ENCODE assay signal across 16 mouse cellular contexts in the genomic region with DNA sequence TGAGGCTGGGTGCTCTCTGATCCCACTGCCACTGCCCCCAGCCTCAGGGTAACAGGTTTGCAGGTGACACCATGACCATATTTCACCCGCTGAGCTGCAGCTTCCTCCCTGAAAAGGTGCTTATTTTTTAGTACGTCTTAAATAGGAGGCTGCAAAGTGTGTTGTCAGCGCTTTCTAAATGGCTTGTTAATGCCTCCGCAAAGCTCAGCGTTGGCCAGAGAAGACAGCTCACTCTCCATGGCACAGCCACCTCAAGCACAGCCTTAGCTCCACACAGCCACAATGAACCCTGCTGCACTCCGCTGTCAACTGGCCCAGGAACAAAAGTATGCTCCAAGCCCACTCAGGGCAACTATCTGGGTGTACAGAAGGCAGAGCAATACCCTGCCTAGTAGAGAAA.
"Had no signal": no experiment of that assay in that cellular context is flagged by ENCODE, and none has a peak within 500 bp of the region (broad histone marks: within the 10 kb centered on the region; RNA-seq: fewer than 3 reads in every experiment).

No protein-coding gene starts in this region.

- DNase-seq: lung, adult 18-20 months; lung, postnatal 10 days; lung, postnatal 4 days; midbrain, embryonic 14.5 days; retina, postnatal 1 day; right cerebral cortex, postnatal 25 days; right cerebral cortex, postnatal 4 days; spleen, adult 18-20 months; thymus, adult 18-20 months; thymus, postnatal 14 days; thymus, postnatal 36 days had no signal

- H3K27ac ChIP-seq: midbrain, embryonic 10.5 days; midbrain, embryonic 12.5 days; neural tube, embryonic 12.5 days had no signal

- H3K4me3 ChIP-seq: midbrain, embryonic 10.5 days; midbrain, embryonic 12.5 days; myocyte; neural tube, embryonic 12.5 days had no signal

- ATAC-seq: midbrain, embryonic 16.5 days had no signal
